Mouse (Mus musculus): Measurements from ENCODE around the gene Egfl7.

DNA sequence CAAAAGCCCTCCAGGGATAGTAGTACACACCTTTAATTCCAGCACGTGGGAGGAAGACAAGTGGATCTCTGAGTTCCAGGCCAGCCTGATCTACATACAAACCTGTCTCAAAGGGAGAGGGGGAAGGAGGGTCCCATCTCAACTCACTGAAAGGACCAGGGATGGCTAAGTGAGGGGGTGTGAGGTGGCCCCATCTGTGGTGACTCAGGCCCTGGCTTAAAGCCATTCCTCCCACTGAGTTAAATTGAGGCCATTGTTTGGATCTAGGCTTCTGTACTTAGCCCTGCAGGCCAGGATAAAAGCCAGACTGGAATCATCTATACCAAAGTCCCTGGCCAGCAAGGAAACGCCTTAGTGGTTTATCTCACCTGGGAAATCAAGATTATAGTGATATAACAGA is 41.4 kb downstream of the Egfl7 start:
- TF ChIP-seq CTCF (conservative IDR thresholded peaks at IDR 0.05; ENCODE audit: low read length) (no peak), POU5F1 (IDR thresholded peaks at IDR 0.05; ENCODE audit: borderline replicate concordance, low read length) (no peak), NANOG (IDR thresholded peaks at IDR 0.05; ENCODE audit: borderline replicate concordance, low read length) (no peak)

All from E14TG2a.4 (cell line).